Mouse (Mus musculus): Measurements from ENCODE around the gene Gm43518. TPM values are rescaled to one million over a fixed set of nuclear protein-coding genes. Genes with fewer than 3 reads are reported as not detected.

Gene Gm43518
- polyA plus RNA-seq, 1 experiment from 2014 or later, result 1.7 TPM

DNA sequence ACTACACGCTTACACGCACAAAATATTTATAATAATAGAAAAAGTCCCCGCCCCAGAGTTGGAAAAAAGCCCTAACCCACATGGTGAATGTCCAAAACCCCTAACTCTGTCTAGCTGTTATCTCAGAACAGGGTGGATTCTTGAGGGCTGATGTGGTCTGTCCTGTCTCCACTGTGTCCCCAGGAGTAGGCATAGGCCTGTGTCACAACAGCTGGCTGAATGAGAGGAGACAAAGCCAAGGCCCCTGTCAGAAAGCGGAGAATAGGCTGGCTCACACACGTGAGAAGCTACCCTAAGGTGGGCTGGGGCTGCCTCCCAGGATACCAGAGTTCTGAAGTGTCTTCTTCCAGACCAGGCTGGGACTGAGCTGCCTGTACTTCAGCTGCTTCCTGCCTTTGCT is 50.9 kb downstream of the Gm43518 start:
- H3K9me3 ChIP-seq (replicated peaks; ENCODE audit: control insufficient read depth, low read length), result no peaks in the 10 kb centered on the region
- peak overlapping the region; percentile 14; the same call in 1 of the 2 replicates for H3K4me2 ChIP-seq (ENCODE audit: low read depth, low read length)
- H3K4me1 ChIP-seq (ENCODE audit: control insufficient read depth, low read depth, low read length), result peaks cover 35% of the 10 kb centered on the region
- no peaks in the 10 kb centered on the region for H3K36me3 ChIP-seq (ENCODE audit: control insufficient read depth, insufficient read depth)
- H3K27ac ChIP-seq (ENCODE audit: low read length), result peak overlapping the region; percentile 57
- WGBS (ENCODE audit: insufficient replicate concordance), result 59% methylated on average over 5 of the region's 5 CpGs
- no peak for ATAC-seq (ENCODE audit: low read depth)
- H3K27me3 ChIP-seq (ENCODE audit: control insufficient read depth, insufficient read depth, low read depth, low read length), result peaks cover 14% of the 10 kb centered on the region
- no peak overlapping the region for H3K4me3 ChIP-seq (ENCODE audit: low read depth, low read length)
- H3K9ac ChIP-seq (ENCODE audit: low read depth, low read length), result no peak overlapping the region

DNA sequence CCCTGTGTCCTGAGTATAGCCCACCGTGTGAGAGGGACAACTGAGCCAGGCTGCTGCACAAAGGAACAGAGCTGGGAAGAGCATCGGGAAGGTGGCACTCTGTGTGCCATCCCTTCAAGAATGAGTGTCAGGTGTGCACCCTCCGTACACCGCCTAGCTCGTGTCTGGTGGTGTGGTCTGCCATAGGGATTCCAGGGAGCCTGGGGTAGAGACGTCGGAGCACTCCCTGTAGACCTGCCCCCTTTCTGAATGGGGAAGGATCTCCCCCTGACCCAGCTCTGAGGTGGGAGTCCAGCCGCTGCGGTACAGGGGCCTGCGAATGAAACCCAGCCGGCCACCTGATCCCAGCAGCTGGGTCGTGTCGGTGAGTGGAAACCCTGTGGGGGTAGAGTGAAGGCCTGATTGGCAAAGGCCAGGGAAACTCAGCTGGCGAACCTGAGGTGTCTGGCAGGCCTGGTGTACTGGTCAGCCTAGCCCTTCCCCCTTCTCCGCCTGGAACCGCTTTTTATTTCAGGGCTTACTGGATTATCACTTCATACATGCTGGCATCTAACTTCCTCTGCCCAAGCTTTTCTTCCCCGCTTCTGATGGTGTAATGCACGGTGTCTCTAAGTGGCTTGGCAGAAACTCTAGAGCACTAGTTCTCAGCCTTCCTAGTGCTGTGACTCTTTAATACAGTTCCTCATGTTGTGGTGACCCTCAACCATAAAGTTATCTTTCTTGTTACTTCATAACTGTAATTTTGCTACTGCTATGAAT is 52.2 kb downstream of the Gm43518 start:
- WGBS (ENCODE audit: insufficient replicate concordance), result 69% methylated on average over 18 of the region's 18 CpGs
- Histone ChIP-seq H3K27me3 (ENCODE audit: control insufficient read depth, insufficient read depth, low read depth, low read length) (peaks cover 4% of the 10 kb centered on the region; the same call in 1 of the 2 replicates), H3K4me1 (ENCODE audit: control insufficient read depth, low read depth, low read length) (peaks cover 33% of the 10 kb centered on the region)

DNA sequence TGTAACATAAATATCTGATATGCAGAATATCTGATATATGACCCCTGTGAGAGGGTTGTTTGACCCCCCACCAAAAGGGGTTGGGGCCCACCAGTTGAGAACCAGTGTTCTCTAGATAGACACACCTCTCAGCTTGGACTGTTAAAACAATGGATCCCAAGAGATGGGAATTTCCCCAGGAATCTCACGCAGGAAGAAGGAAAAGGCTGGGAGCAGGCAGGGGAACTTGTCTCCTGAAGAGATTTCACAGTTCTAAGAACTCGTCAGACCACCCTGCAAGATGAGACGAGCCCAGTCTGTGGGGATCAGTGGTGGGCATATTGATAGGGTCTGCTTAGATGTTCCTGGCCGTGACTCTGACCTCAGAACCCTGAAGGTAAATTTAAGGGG is 52.8 kb downstream of the Gm43518 start:
- H3K36me3 ChIP-seq (ENCODE audit: control insufficient read depth, insufficient read depth), result no peaks in the 10 kb centered on the region
- H3K9ac ChIP-seq (ENCODE audit: low read depth, low read length), result no peak overlapping the region
- no peak for ATAC-seq (ENCODE audit: low read depth)
- WGBS (ENCODE audit: insufficient replicate concordance), result 56% methylated on average over 4 of the region's 4 CpGs
- peaks cover 4% of the 10 kb centered on the region; the same call in 1 of the 2 replicates for H3K27me3 ChIP-seq (ENCODE audit: control insufficient read depth, insufficient read depth, low read depth, low read length)
- no peak overlapping the region for H3K27ac ChIP-seq (ENCODE audit: low read length)
- H3K4me3 ChIP-seq (ENCODE audit: low read depth, low read length), result no peak overlapping the region
- no peaks in the 10 kb centered on the region for H3K9me3 ChIP-seq (replicated peaks; ENCODE audit: control insufficient read depth, low read length)
- H3K4me2 ChIP-seq (ENCODE audit: low read depth, low read length), result no peak overlapping the region
- H3K4me1 ChIP-seq (ENCODE audit: control insufficient read depth, low read depth, low read length), result peaks cover 33% of the 10 kb centered on the region

More for the DNA sequence above, 52.2 kb downstream of the Gm43518 start:
- Histone ChIP-seq H3K9ac (ENCODE audit: low read depth, low read length) (no peak overlapping the region), H3K4me2 (ENCODE audit: low read depth, low read length) (no peak overlapping the region), H3K4me3 (ENCODE audit: low read depth, low read length) (no peak overlapping the region), H3K9me3 (replicated peaks; ENCODE audit: control insufficient read depth, low read length) (no peaks in the 10 kb centered on the region), H3K36me3 (ENCODE audit: control insufficient read depth, insufficient read depth) (no peaks in the 10 kb centered on the region), H3K27ac (ENCODE audit: low read length) (no peak overlapping the region)
- ATAC-seq (ENCODE audit: low read depth), result no peak

DNA sequence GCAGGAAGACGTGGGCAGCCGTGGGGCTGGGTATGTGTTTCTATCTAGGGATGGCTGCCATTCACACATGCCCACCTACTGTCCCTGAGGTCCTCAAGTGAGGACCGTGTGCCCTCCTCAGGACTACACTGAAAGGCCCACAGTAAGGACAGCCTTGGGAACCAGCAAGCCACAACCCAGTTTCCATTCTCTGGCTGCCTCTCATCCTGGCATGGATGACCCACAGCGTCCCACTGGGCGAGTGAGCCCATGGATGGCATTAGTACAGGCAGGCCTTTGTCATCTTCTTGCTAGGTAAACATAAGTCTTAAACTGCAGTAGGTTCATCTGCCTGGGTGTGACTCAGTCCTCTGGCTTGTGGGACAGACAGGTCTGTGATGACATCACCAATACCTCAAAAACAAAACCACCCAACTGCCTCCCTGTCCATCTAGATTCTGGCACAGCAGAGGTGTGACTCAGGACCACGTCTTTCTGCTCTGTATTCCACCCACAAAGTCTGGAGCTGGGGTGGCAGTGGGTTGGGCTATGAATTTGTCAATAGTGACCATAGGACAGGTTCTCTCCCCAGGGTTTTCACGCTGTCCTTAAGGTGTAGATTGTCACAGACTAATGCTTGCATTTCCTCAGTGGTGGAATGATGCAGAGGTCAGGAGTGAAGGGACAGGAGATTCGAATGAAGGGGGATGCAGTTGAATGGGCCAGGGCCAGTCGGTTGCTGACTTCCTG is 53.5 kb downstream of the Gm43518 start:
- no peak overlapping the region for H3K27ac ChIP-seq (ENCODE audit: low read length)
- H3K4me2 ChIP-seq (ENCODE audit: low read depth, low read length), result no peak overlapping the region
- no peak overlapping the region for H3K9ac ChIP-seq (ENCODE audit: low read depth, low read length)
- H3K4me1 ChIP-seq (ENCODE audit: control insufficient read depth, low read depth, low read length), result peaks cover 30% of the 10 kb centered on the region
- 0 out of 2 replicates have a peak, but pooled peaks have one; percentile 12 for ATAC-seq (ENCODE audit: low read depth)
- H3K9me3 ChIP-seq (replicated peaks; ENCODE audit: control insufficient read depth, low read length), result no peaks in the 10 kb centered on the region
- H3K36me3 ChIP-seq (ENCODE audit: control insufficient read depth, insufficient read depth), result no peaks in the 10 kb centered on the region
- WGBS (ENCODE audit: insufficient replicate concordance), result 58% methylated on average over 9 of the region's 9 CpGs
- no peak overlapping the region for H3K4me3 ChIP-seq (ENCODE audit: low read depth, low read length)
- peaks cover 2% of the 10 kb centered on the region; the same call in 1 of the 2 replicates for H3K27me3 ChIP-seq (ENCODE audit: control insufficient read depth, insufficient read depth, low read depth, low read length)

DNA sequence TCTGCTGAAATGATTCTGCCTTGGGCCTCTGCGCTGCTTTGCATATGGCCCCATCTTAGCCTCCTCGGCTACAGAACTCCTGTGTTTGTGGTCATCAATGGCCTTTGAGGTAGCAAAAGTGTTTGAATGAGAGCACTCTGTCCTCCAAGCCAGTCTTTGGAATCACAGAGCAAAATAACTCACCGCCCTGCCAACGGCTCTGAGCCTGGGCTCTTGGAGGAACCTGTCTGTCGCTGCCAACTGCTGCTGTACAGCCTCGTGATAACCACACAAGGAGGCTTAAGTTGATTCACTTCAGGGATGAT is 54.0 kb downstream of the Gm43518 start:
- Histone ChIP-seq H3K4me1 (ENCODE audit: control insufficient read depth, low read depth, low read length) (peaks cover 29% of the 10 kb centered on the region), H3K27me3 (ENCODE audit: control insufficient read depth, insufficient read depth, low read depth, low read length) (no peaks in the 10 kb centered on the region), H3K4me3 (ENCODE audit: low read depth, low read length) (no peak overlapping the region), H3K9ac (ENCODE audit: low read depth, low read length) (no peak overlapping the region), H3K27ac (ENCODE audit: low read length) (no peak overlapping the region), H3K9me3 (replicated peaks; ENCODE audit: control insufficient read depth, low read length) (no peaks in the 10 kb centered on the region), H3K36me3 (ENCODE audit: control insufficient read depth, insufficient read depth) (no peaks in the 10 kb centered on the region), H3K4me2 (ENCODE audit: low read depth, low read length) (no peak overlapping the region)
- ATAC-seq (ENCODE audit: low read depth), result no peak
- WGBS (ENCODE audit: insufficient replicate concordance), result 56% methylated on average over 6 of the region's 6 CpGs

DNA sequence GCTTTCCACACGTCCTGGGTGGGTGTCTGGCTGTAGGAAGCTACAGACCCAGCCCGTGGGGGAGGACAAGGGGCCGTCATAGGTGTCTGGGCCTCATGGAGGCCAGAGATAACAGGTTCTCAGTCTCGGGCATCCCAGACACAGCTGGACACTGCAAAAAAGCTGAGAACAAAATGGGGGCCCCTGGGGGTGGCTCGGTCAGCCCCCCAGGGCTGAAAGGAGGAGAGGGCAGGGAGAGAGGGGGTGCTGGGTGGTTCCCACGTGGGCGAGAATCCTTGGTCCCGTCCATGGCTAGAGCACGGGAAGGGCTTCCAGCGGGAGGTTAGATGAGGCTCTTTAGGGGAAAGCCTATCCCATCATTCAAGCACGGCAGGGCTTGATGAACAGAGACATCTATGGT is 55.6 kb downstream of the Gm43518 start:
- Histone ChIP-seq H3K9ac (ENCODE audit: low read depth, low read length) (no peak overlapping the region), H3K9me3 (replicated peaks; ENCODE audit: control insufficient read depth, low read length) (no peaks in the 10 kb centered on the region), H3K36me3 (ENCODE audit: control insufficient read depth, insufficient read depth) (no peaks in the 10 kb centered on the region), H3K4me3 (ENCODE audit: low read depth, low read length) (no peak overlapping the region), H3K27ac (ENCODE audit: low read length) (no peak overlapping the region), H3K27me3 (ENCODE audit: control insufficient read depth, insufficient read depth, low read depth, low read length) (no peaks in the 10 kb centered on the region), H3K4me1 (ENCODE audit: control insufficient read depth, low read depth, low read length) (peaks cover 25% of the 10 kb centered on the region), H3K4me2 (ENCODE audit: low read depth, low read length) (no peak overlapping the region)
- WGBS (ENCODE audit: insufficient replicate concordance), result 58% methylated on average over 11 of the region's 11 CpGs
- ATAC-seq (ENCODE audit: low read depth), result no peak

DNA sequence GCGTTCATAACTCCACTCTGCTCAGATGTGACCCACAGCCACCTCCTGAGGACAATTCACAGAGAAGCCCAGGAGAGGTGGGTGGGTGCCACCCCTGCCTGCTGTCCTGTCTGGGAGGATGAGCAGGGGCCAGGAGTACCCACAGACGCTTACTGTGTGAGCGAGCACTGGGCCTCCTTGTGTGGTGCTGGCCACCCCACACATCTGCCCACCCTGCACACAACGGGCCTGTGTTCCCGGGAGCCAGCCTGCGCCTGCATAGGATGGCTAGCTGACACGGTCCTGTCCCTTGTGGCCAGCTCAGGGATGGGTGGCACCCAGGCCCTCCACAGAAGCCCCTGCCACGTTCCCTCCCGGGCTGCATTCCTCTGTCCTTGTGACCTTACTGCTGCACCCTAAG is 58.2 kb downstream of the Gm43518 start:
- no peaks in the 10 kb centered on the region for H3K9me3 ChIP-seq (replicated peaks; ENCODE audit: control insufficient read depth, low read length)
- no peak overlapping the region for H3K4me2 ChIP-seq (ENCODE audit: low read depth, low read length)
- ATAC-seq (ENCODE audit: low read depth), result no peak
- H3K4me3 ChIP-seq (ENCODE audit: low read depth, low read length), result no peak overlapping the region
- H3K36me3 ChIP-seq (ENCODE audit: control insufficient read depth, insufficient read depth), result no peaks in the 10 kb centered on the region
- H3K27me3 ChIP-seq (ENCODE audit: control insufficient read depth, insufficient read depth, low read depth, low read length), result no peaks in the 10 kb centered on the region
- peaks cover 11% of the 10 kb centered on the region for H3K4me1 ChIP-seq (ENCODE audit: control insufficient read depth, low read depth, low read length)
- H3K27ac ChIP-seq (ENCODE audit: low read length), result no peak overlapping the region
- H3K9ac ChIP-seq (ENCODE audit: low read depth, low read length), result no peak overlapping the region
- 66% methylated on average over 9 of the region's 9 CpGs for WGBS (ENCODE audit: insufficient replicate concordance)

DNA sequence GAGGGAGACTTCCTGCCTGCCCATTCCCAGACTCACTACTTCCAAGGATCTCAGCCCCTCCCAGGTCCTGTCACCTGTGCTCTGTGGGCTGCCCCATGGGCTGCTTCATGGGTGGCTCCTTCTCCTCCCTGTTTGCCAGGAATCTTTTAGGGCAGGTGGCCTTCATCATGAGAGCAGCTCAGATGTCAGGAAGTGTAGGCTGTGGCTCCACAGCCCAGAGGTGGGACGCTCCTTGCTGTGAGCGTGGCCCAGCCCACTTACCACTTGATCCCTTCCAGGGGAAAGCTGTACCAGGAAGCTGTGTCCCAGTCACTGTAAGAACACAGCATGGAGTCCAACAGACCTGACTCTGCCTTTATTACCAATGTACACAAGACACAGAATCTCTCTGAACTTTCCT is 59.7 kb downstream of the Gm43518 start:
- Histone ChIP-seq H3K4me2 (ENCODE audit: low read depth, low read length) (no peak overlapping the region), H3K9ac (ENCODE audit: low read depth, low read length) (no peak overlapping the region), H3K4me1 (ENCODE audit: control insufficient read depth, low read depth, low read length) (peaks cover 2% of the 10 kb centered on the region), H3K36me3 (ENCODE audit: control insufficient read depth, insufficient read depth) (no peaks in the 10 kb centered on the region), H3K4me3 (ENCODE audit: low read depth, low read length) (no peak overlapping the region), H3K27ac (ENCODE audit: low read length) (no peak overlapping the region), H3K9me3 (replicated peaks; ENCODE audit: control insufficient read depth, low read length) (no peaks in the 10 kb centered on the region), H3K27me3 (ENCODE audit: control insufficient read depth, insufficient read depth, low read depth, low read length) (no peaks in the 10 kb centered on the region)
- WGBS (ENCODE audit: insufficient replicate concordance), result 67% methylated on average over 2 of the region's 2 CpGs
- no peak for ATAC-seq (ENCODE audit: low read depth)

DNA sequence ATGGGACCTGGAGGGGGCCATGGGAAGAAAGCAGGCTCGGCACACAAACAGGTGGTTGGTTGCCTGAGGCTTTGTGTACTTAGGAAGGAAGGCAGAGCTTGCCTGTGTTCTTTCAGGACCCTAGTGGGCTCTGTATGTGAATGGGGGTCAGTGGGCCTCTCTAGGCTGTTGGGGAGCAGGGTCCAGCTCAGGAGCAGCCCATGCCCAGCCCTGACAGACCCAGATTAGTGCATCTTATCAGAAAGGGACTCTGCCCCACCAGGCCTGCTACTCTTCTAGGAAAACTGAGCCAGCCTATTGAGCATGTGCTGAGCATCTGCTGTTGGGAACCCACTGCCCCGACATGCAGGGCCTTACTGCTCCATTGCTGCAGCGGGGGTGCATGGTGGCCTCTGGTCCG is 60.3 kb downstream of the Gm43518 start:
- H3K9me3 ChIP-seq (replicated peaks; ENCODE audit: control insufficient read depth, low read length), result no peaks in the 10 kb centered on the region
- H3K36me3 ChIP-seq (ENCODE audit: control insufficient read depth, insufficient read depth), result no peaks in the 10 kb centered on the region
- no peak overlapping the region for H3K27ac ChIP-seq (ENCODE audit: low read length)
- no peaks in the 10 kb centered on the region for H3K27me3 ChIP-seq (ENCODE audit: control insufficient read depth, insufficient read depth, low read depth, low read length)
- H3K4me3 ChIP-seq (ENCODE audit: low read depth, low read length), result no peak overlapping the region
- H3K9ac ChIP-seq (ENCODE audit: low read depth, low read length), result no peak overlapping the region
- WGBS (ENCODE audit: insufficient replicate concordance), result 79% methylated on average over 4 of the region's 4 CpGs
- peaks cover under 1% of the 10 kb centered on the region for H3K4me1 ChIP-seq (ENCODE audit: control insufficient read depth, low read depth, low read length)
- no peak for ATAC-seq (ENCODE audit: low read depth)
- no peak overlapping the region for H3K4me2 ChIP-seq (ENCODE audit: low read depth, low read length)

Measured in liver, embryonic 16.5 days (tissue).